Mouse (Mus musculus) MEL (cell line): ENCODE data around the gene Nrg4. TPM values are rescaled to one million over a fixed set of nuclear protein-coding genes. Genes with fewer than 3 reads are reported as not detected.

Experiments used
- DNase-seq: peaks from one replicate; pipeline ENCODE4 v3.0.0; 2011; ENCODE audit warnings: low read depth, low spot score
- H3K27ac ChIP-seq: 2 replicates; pipeline ENCODE4 v1.5.1; 2012; ENCODE audit warnings: low read depth, mild to moderate bottlenecking, control low read depth, low read length, moderate library complexity; ENCODE audit not compliant: control insufficient read depth
- H3K27me3 ChIP-seq, 2 experiments: fragments of 150-350 bp in 1 of 2; sonication (generic) in 1 of 2; 2 replicates each; pipeline ENCODE4 v1.6.1; 2012; ENCODE audit warnings: low read length in 2 of 2, mild to moderate bottlenecking in 2 of 2, improper control_type of control experiment in 1 of 2, moderate library complexity in 1 of 2; ENCODE audit not compliant: insufficient read depth in 2 of 2, control insufficient read depth in 1 of 2
- H3K36me3 ChIP-seq, 2 experiments: 2 replicates each; pipeline ENCODE4 v1.6.1; 2012 to 2014; ENCODE audit warnings: low read length in 2 of 2, improper control_type of control experiment in 1 of 2, inconsistent platforms in 1 of 2, mild to moderate bottlenecking in 1 of 2; ENCODE audit not compliant: insufficient read depth in 2 of 2, control insufficient read depth in 1 of 2
- H3K4me1 ChIP-seq, 2 experiments: fragments of 150-350 bp in 1 of 2; sonication (generic) in 1 of 2; 2 replicates each; pipeline ENCODE4 v1.6.1; 2012; ENCODE audit warnings: low read length in 2 of 2, improper control_type of control experiment in 1 of 2, mild to moderate bottlenecking in 1 of 2; ENCODE audit not compliant: insufficient read depth in 2 of 2, control insufficient read depth in 1 of 2
- H3K4me3 ChIP-seq, 2 experiments: fragments of 150-350 bp in 1 of 2; sonication (generic) in 1 of 2; 2 replicates each; pipeline ENCODE4 v1.5.1; 2012; ENCODE audit warnings: low read depth in 2 of 2, low read length in 2 of 2, mild to moderate bottlenecking in 2 of 2, moderate library complexity in 2 of 2, control low read depth in 1 of 2, improper control_type of control experiment in 1 of 2; ENCODE audit not compliant: control insufficient read depth in 1 of 2, insufficient read depth in 1 of 2
- H3K79me2 ChIP-seq: 2 replicates; pipeline ENCODE4 v1.6.1; 2012; ENCODE audit warnings: mild to moderate bottlenecking, low read length, moderate library complexity; ENCODE audit not compliant: control insufficient read depth, poor library complexity, insufficient read depth
- H3K9ac ChIP-seq: 2 replicates; pipeline ENCODE4 v1.6.1; 2012; ENCODE audit warnings: low read depth, mild to moderate bottlenecking, control low read depth, low read length, moderate library complexity; ENCODE audit not compliant: control insufficient read depth, poor library complexity, severe bottlenecking
- H3K9me3 ChIP-seq: fragments of 150-350 bp; sonication (generic); replicated peaks from 2 replicates; pipeline ENCODE4 v1.6.1; 2012; ENCODE audit warnings: mild to moderate bottlenecking, low read length, improper control_type of control experiment, moderate library complexity; ENCODE audit not compliant: insufficient read depth
- BHLHE40 ChIP-seq: IDR thresholded peaks from 2 replicates; pipeline ENCODE4 v1.6.1; 2012; ENCODE audit warnings: low read depth, mild to moderate bottlenecking, inconsistent platforms, low read length, improper control_type of control experiment, borderline replicate concordance
- CHD1 ChIP-seq: IDR thresholded peaks from 2 replicates; pipeline ENCODE4 v1.6.1; 2012; ENCODE audit warnings: low read depth, mild to moderate bottlenecking, inconsistent platforms, low read length, improper control_type of control experiment
- ETS1 ChIP-seq: IDR thresholded peaks from 2 replicates; pipeline ENCODE4 v1.6.1; 2012; ENCODE audit warnings: low read depth, mild to moderate bottlenecking, inconsistent platforms, low read length, improper control_type of control experiment, moderate library complexity
- GABPA ChIP-seq: IDR thresholded peaks from 2 replicates; pipeline ENCODE4 v1.6.1; 2012; ENCODE audit warnings: low read depth, mild to moderate bottlenecking, inconsistent platforms, low read length, improper control_type of control experiment, moderate library complexity
- HCFC1 ChIP-seq: IDR thresholded peaks from 2 replicates; pipeline ENCODE4 v1.6.1; 2012; ENCODE audit warnings: low read depth, mild to moderate bottlenecking, inconsistent platforms, low read length, improper control_type of control experiment, moderate library complexity
- MAX ChIP-seq: IDR thresholded peaks from 2 replicates; pipeline ENCODE4 v1.6.1; 2011; ENCODE audit warnings: low read length, improper control_type of control experiment
- MAZ ChIP-seq: IDR thresholded peaks from 2 replicates; pipeline ENCODE4 v1.6.1; 2012; ENCODE audit warnings: low read depth, mild to moderate bottlenecking, inconsistent platforms, low read length, improper control_type of control experiment
- MXI1 ChIP-seq: IDR thresholded peaks from 2 replicates; pipeline ENCODE4 v1.6.1; 2011; ENCODE audit warnings: mild to moderate bottlenecking, low read depth, low read length, improper control_type of control experiment
- MYB ChIP-seq: IDR thresholded peaks from 2 replicates; pipeline ENCODE4 v1.6.1; 2011; ENCODE audit warnings: mild to moderate bottlenecking, low read depth, low read length, improper control_type of control experiment
- POLR2A ChIP-seq, 2 experiments: IDR thresholded peaks; 2 replicates each; pipeline ENCODE4 v1.6.1; 2011 to 2012; ENCODE audit warnings: low read length in 2 of 2, mild to moderate bottlenecking in 2 of 2, control low read depth in 1 of 2, improper control_type of control experiment in 1 of 2, low read depth in 1 of 2, moderate library complexity in 1 of 2; ENCODE audit not compliant: control insufficient read depth in 1 of 2, insufficient read depth in 1 of 2, poor library complexity in 1 of 2
- POLR2AphosphoS5 ChIP-seq: IDR thresholded peaks from 2 replicates; pipeline ENCODE4 v1.6.1; 2012; ENCODE audit warnings: low read depth, borderline replicate concordance, mild to moderate bottlenecking, inconsistent platforms, low read length, moderate library complexity, mixed read lengths
- RCOR1 ChIP-seq: IDR thresholded peaks from 2 replicates; pipeline ENCODE4 v1.6.1; 2012; ENCODE audit warnings: low read depth, mild to moderate bottlenecking, inconsistent platforms, low read length, improper control_type of control experiment
- UBTF ChIP-seq: IDR thresholded peaks from 2 replicates; pipeline ENCODE4 v1.6.1; 2012; ENCODE audit warnings: low read depth, mild to moderate bottlenecking, inconsistent platforms, low read length, improper control_type of control experiment, moderate library complexity, borderline replicate concordance; ENCODE audit not compliant: insufficient read depth
- ZKSCAN1 ChIP-seq: IDR thresholded peaks from 2 replicates; pipeline ENCODE4 v1.6.1; 2012; ENCODE audit warnings: low read depth, mild to moderate bottlenecking, inconsistent platforms, low read length, improper control_type of control experiment, moderate library complexity
- ZMIZ1 ChIP-seq: IDR thresholded peaks from 2 replicates; pipeline ENCODE4 v1.6.1; 2012; ENCODE audit warnings: low read depth, mild to moderate bottlenecking, inconsistent platforms, low read length, improper control_type of control experiment, moderate library complexity
- polyA plus RNA-seq, 2 experiments: library from polyadenylated mRNA; stranded (reverse) in 1 of 2; unstranded in 1 of 2; fragments of >175 nt in 1 of 2; fragments of >200 nt in 1 of 2; gene quantifications; 2 replicates each; pipeline versions ENCODE4 v1.2.1 to v1.2.4; 2012; ENCODE audit warnings: low replicate concordance in 2 of 2, low read depth in 1 of 2; ENCODE audit not compliant: insufficient read length in 2 of 2, insufficient read depth in 1 of 2, missing spikeins in 1 of 2
- total RNA-seq: library from RNA; depleted of rRNA; stranded (reverse); fragments of 300-350 nt; gene quantifications from 2 replicates; pipeline ENCODE4 v1.2.3, GENCODE M21; 2012

Gene Nrg4
- total and polyA plus RNA-seq, 3 experiments: 0.08 to 0.67 TPM; not detected in 1

GRCm38 (mm10) chr9:55361969-55362368, 35.3 kb upstream of the Nrg4 start:
- no peaks in the 10 kb centered on the region for H3K36me3 ChIP-seq
- H3K9me3 ChIP-seq: no peaks in the 10 kb centered on the region
- TF ChIP-seq GABPA (no peak), CHD1 (no peak), MAZ (no peak)
- no peaks in the 10 kb centered on the region for H3K4me1 ChIP-seq
- no peak overlapping the region for H3K4me3 ChIP-seq
- H3K9ac ChIP-seq: no peak overlapping the region
- H3K27ac ChIP-seq: no peak overlapping the region
- peaks cover 0 to 5% of the 10 kb centered on the region in 2 experiments for H3K27me3 ChIP-seq
- DNase-seq: no peak
- H3K79me2 ChIP-seq: no peaks in the 10 kb centered on the region

DNA sequence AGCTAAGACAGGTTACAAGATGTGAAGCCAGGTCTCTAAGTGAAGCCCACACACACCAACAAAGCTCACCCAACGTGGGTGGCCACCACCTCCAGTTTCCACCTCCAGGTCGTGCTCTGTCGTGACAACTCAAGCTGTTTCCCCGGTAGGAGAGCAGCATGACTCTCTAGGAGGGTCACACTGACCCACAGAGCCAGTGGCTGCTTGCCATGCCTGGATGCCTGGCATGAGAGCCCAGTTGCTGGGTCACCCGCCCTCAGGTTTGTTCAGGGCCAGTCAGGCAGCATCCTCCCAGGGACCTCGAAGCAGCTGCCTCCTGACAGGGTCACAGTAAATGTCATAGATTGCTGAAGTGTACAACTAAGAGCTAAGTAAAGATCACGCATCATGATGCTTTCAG, 34.2 kb upstream of the Nrg4 start:
- H3K9ac ChIP-seq: no peak overlapping the region
- no peaks in the 10 kb centered on the region for H3K9me3 ChIP-seq
- no peak overlapping the region for H3K4me3 ChIP-seq
- H3K4me1 ChIP-seq: no peaks in the 10 kb centered on the region
- no peak overlapping the region for H3K27ac ChIP-seq
- TF ChIP-seq UBTF: no peak
- no peak for TF ChIP-seq GABPA
- TF ChIP-seq MAX: no peak
- no peak for TF ChIP-seq POLR2A (IDR thresholded peaks at IDR 0.05; ENCODE audit: control insufficient read depth in 1 of 2, insufficient read depth in 1 of 2, low read depth in 1 of 2, low read length in 2 of 2, poor library complexity in 1 of 2)
- TF ChIP-seq ZKSCAN1: no peak
- TF ChIP-seq MXI1: no peak
- TF ChIP-seq ZMIZ1: no peak
- TF ChIP-seq BHLHE40: no peak
- no peaks in the 10 kb centered on the region for H3K36me3 ChIP-seq
- no peaks in the 10 kb centered on the region for H3K79me2 ChIP-seq
- no peak for DNase-seq
- H3K27me3 ChIP-seq: peaks cover 0 to 5% of the 10 kb centered on the region in 2 experiments

- Histone ChIP-seq H3K4me1 (no peaks in the 10 kb centered on the region), H3K9ac (no peak overlapping the region), H3K79me2 (no peaks in the 10 kb centered on the region), H3K27ac (no peak overlapping the region), H3K4me3 (no peak overlapping the region), H3K36me3 (no peaks in the 10 kb centered on the region), H3K27me3 (peaks cover 0 to 5% of the 10 kb centered on the region in 2 experiments), H3K9me3 (no peaks in the 10 kb centered on the region)
- no peak for DNase-seq
- TF ChIP-seq CHD1 (no peak), POLR2A (IDR thresholded peaks at IDR 0.05; ENCODE audit: control insufficient read depth in 1 of 2, insufficient read depth in 1 of 2, low read depth in 1 of 2, low read length in 2 of 2, poor library complexity in 1 of 2) (no peak), HCFC1 (no peak), MYB (no peak), RCOR1 (no peak), ETS1 (no peak), POLR2AphosphoS5 (no peak)
- TF ChIP-seq, all 39 proteins: peak for 0
Observed at GRCm38 (mm10) chr9:55360372-55360771, 33.7 kb upstream of the Nrg4 start.
